Mouse (Mus musculus): ENCODE results near the gene Fmo4.

- TF ChIP-seq GATA1 (IDR thresholded peaks at IDR 0.05; ENCODE audit: borderline replicate concordance, low read length), result no peak
- no peak for TF ChIP-seq CTCF (IDR thresholded peaks at IDR 0.05; ENCODE audit: low read depth, low read length)
- no peak for TF ChIP-seq POLR2AphosphoS5 (IDR thresholded peaks at IDR 0.05; ENCODE audit: insufficient replicate concordance, low read depth, low read length)
Measured at GRCm38 (mm10) chr1:162858748-162859130, 45.0 kb upstream of the Fmo4 start.

All from G1E (cell line).